Mouse (Mus musculus): ENCODE results near the gene Ddx31.

Gene Ddx31

GRCm38 (mm10) chr2:28911331-28912038 lies 71.3 kb downstream of the Ddx31 start:
- DNase-seq (ENCODE audit: low spot score in 2 of 2) = no peak

GRCm38 (mm10) chr2:28912039-28912700 lies 72.0 kb downstream of the Ddx31 start:
- DNase-seq (ENCODE audit: low spot score in 2 of 2) = no peak

GRCm38 (mm10) chr2:28912961-28913360 lies 72.8 kb downstream of the Ddx31 start:
- DNase-seq (ENCODE audit: low spot score in 2 of 2) = no peak

GRCm38 (mm10) chr2:28914121-28914520 lies 73.9 kb downstream of the Ddx31 start:
- no peak for DNase-seq (ENCODE audit: low spot score in 2 of 2)

- no peak for DNase-seq (ENCODE audit: low spot score in 2 of 2)
These were observed 75.0 kb downstream of the Ddx31 start for GRCm38 (mm10) chr2:28915104-28915738.

GRCm38 (mm10) chr2:28915768-28916512 lies 75.7 kb downstream of the Ddx31 start:
- DNase-seq (ENCODE audit: low spot score in 2 of 2) = peak; percentile 57 to 58

GRCm38 (mm10) chr2:28916513-28916865 lies 76.3 kb downstream of the Ddx31 start, which contains the start of gene Barhl1:
Gene Barhl1 (minus strand): TSS chr2:28916668.
- no peak for DNase-seq (ENCODE audit: low spot score in 2 of 2)

GRCm38 (mm10) chr2:28917156-28917517 lies 76.9 kb downstream of the Ddx31 start:
- no peak for DNase-seq (ENCODE audit: low spot score in 2 of 2)

GRCm38 (mm10) chr2:28917518-28918361 lies 77.5 kb downstream of the Ddx31 start:
- no peak for DNase-seq (ENCODE audit: low spot score in 2 of 2)

- DNase-seq (ENCODE audit: low spot score in 2 of 2) = no peak
These were observed 78.8 kb downstream of the Ddx31 start for GRCm38 (mm10) chr2:28919001-28919400.

- peak in 1 of 2 experiments; percentile 35 for DNase-seq (ENCODE audit: low spot score in 2 of 2)
These were observed 83.7 kb downstream of the Ddx31 start for GRCm38 (mm10) chr2:28923912-28924311.

- no peak for DNase-seq (ENCODE audit: low spot score in 2 of 2)
These were observed 90.4 kb downstream of the Ddx31 start for GRCm38 (mm10) chr2:28930571-28930970.

GRCm38 (mm10) chr2:28938997-28939396 lies 98.8 kb downstream of the Ddx31 start:
- DNase-seq (ENCODE audit: low spot score in 2 of 2) = no peak

- DNase-seq (ENCODE audit: low spot score in 2 of 2) = no peak
These were observed 103.7 kb downstream of the Ddx31 start for GRCm38 (mm10) chr2:28943666-28944516.

GRCm38 (mm10) chr2:28945388-28945787 lies 105.2 kb downstream of the Ddx31 start:
- no peak for DNase-seq (ENCODE audit: low spot score in 2 of 2)

- no peak for DNase-seq (ENCODE audit: low spot score in 2 of 2)
These were observed 106.1 kb downstream of the Ddx31 start for GRCm38 (mm10) chr2:28946312-28946711.

GRCm38 (mm10) chr2:28952981-28953380 lies 112.8 kb downstream of the Ddx31 start:
- no peak for DNase-seq (ENCODE audit: low spot score in 2 of 2)

- no peak for DNase-seq (ENCODE audit: low spot score in 2 of 2)
These were observed 114.4 kb downstream of the Ddx31 start for GRCm38 (mm10) chr2:28954595-28954994.
